Mouse (Mus musculus) bone marrow macrophage, adult 2 months (primary cell): ENCODE measurements at regions not wholly inside any gene's neighbourhood (a gene's known extent, or its start where the extent isn't known, plus 50 kb on each side); places are given as distances from the start of the nearest gene placed in this dataset.

Experiments used
- H3K27ac ChIP-seq: 2 replicates; pipeline ENCODE4 v1.5.1; 2012; ENCODE audit warnings: low read depth, low read length; ENCODE audit not compliant: insufficient read depth
- H3K4me1 ChIP-seq: 2 replicates; pipeline ENCODE4 v1.6.1; 2012; ENCODE audit warnings: low read length; ENCODE audit not compliant: control insufficient read depth, insufficient read depth
- H3K4me3 ChIP-seq: 2 replicates; pipeline ENCODE4 v1.5.1; 2012; ENCODE audit warnings: mild to moderate bottlenecking, low read length, moderate library complexity; ENCODE audit not compliant: insufficient read depth
- CTCF ChIP-seq: IDR thresholded peaks from 2 replicates; pipeline ENCODE4 v1.5.1; 2012; ENCODE audit warnings: low read depth, mild to moderate bottlenecking, low read length, moderate library complexity
- POLR2A ChIP-seq: IDR thresholded peaks from 2 replicates; pipeline ENCODE4 v1.6.1; 2012; ENCODE audit warnings: mild to moderate bottlenecking, low read depth, low read length, borderline replicate concordance

DNA sequence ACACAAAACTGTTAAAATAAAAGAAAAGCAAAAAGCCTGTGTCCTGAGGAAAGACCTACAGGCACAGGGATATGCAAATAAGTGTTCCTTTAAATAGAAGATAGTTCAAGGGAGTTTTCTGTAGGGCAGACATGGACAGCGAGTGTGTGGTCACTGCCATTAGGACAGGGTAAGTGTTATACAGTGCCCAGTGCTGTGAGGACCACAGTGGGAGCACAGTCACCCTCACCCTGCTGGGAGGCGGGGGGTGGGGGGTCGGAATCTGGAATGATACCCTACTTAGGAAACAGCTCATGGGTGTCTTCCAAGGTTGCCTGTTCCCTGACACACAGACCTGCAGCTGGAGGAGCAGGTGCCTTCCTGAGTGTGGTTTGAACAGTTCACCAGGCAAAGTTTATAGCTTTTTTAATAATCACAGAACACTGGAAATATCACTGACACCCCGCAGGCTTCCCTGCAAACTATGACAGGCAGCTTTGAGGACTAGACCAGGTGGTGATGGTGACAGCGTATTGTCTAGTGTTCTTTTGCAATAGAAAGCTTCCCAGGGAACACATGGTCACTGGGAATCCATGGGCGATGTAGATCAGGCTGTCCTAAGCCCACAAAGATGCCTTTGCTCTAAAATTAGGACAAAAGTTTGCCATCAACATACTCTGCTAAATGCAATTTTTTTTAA lies 134.5 kb upstream of the Gm5148 start:
- TF ChIP-seq POLR2A = no peak
- no peak for TF ChIP-seq CTCF
- no peak overlapping the region for H3K27ac ChIP-seq

GRCm38 (mm10) chr3:37846191-37847003 lies 122.1 kb upstream of the Gm5148 start:
- Histone ChIP-seq H3K27ac (no peak overlapping the region), H3K4me3 (no peak overlapping the region), H3K4me1 (no peaks in the 10 kb centered on the region)
- TF ChIP-seq POLR2A = no peak
- no peak for TF ChIP-seq CTCF

More for the DNA sequence above, 134.5 kb upstream of the Gm5148 start:
- Histone ChIP-seq H3K4me3 (no peak overlapping the region), H3K4me1 (no peaks in the 10 kb centered on the region)

GRCm38 (mm10) chr3:37845313-37846023 lies 121.2 kb upstream of the Gm5148 start:
- H3K27ac ChIP-seq = no peak overlapping the region
- no peak for TF ChIP-seq CTCF
- TF ChIP-seq POLR2A = no peak
- H3K4me1 ChIP-seq = no peaks in the 10 kb centered on the region
- H3K4me3 ChIP-seq = no peak overlapping the region

DNA sequence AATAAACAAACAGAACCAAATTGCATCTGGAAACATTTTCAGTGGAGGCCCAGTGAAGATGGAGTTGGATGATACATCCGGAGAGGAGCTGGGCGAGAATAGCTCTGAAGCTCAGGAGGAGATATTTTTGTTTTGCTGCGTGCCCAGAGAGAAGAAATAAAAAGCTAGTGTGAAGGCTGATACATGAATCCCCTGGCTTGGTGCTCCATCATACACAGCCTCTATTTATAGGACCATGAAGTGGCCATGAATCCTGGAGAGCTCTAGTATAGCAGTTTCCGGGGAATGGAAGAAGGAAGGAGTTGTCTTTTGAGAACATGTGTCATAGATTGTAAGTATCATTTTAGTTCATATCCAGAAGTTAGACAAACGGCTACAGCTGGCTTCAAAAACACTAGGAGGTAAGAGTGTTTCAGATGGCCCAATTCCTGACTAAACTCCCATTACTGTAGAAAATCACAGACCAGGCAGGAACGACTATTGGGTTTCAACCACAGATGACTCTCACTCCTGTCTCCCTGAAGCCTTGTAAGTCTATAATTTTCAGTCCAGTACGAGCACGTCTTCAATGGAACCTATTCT lies 120.5 kb upstream of the Gm5148 start:
- Histone ChIP-seq H3K4me3 (no peak overlapping the region), H3K4me1 (no peaks in the 10 kb centered on the region), H3K27ac (no peak overlapping the region)
- TF ChIP-seq CTCF (no peak), POLR2A (no peak)

DNA sequence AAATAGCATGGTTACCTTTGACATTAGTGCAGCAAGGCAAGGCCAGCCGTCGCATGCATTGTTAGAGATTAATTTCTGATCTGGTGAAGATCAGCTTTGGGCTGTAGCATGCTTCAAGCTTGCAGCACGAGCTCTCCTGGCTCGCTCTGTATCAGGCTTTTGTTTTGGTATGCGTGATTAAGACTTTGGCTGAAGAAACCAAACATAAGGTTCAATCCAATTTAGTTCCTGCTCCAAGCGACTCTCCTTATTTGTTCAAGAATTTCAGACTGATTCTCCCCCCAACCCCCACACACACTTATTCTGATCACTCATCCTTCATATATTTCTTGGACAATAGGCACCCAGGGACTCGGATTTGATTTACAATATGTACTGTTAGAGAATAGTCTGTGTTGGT lies 118.0 kb upstream of the Gm5148 start:
- Histone ChIP-seq H3K4me3 (no peak overlapping the region), H3K27ac (no peak overlapping the region), H3K4me1 (no peaks in the 10 kb centered on the region)
- TF ChIP-seq POLR2A (no peak), CTCF (no peak)

GRCm38 (mm10) chr3:37838896-37839295 lies 114.6 kb upstream of the Gm5148 start:
- Histone ChIP-seq H3K4me3 (no peak overlapping the region), H3K27ac (no peak overlapping the region), H3K4me1 (no peaks in the 10 kb centered on the region)
- TF ChIP-seq POLR2A = no peak
- TF ChIP-seq CTCF = no peak

DNA sequence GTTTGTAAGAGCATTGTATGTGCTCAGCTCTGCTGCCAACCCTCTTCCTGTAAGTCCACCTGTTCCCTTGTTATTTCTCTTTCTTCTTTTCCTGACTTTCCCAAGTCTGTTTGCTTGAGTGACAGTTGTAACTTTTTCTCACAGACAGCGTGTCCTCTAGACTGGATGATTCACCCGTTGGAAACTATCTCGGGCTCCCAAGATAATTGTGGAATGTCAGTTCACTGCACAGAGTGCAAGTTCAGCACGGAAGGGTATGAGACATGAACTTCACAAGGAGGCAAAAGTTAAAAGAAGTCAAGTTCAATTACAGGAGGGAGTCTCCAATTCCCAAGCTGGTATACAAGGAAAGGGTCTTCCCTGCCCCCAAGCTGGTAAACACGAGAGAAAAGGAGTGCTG lies 112.5 kb upstream of the Gm5148 start:
- Histone ChIP-seq H3K4me3 (no peak overlapping the region), H3K4me1 (no peaks in the 10 kb centered on the region), H3K27ac (no peak overlapping the region)
- no peak for TF ChIP-seq CTCF
- TF ChIP-seq POLR2A = no peak

DNA sequence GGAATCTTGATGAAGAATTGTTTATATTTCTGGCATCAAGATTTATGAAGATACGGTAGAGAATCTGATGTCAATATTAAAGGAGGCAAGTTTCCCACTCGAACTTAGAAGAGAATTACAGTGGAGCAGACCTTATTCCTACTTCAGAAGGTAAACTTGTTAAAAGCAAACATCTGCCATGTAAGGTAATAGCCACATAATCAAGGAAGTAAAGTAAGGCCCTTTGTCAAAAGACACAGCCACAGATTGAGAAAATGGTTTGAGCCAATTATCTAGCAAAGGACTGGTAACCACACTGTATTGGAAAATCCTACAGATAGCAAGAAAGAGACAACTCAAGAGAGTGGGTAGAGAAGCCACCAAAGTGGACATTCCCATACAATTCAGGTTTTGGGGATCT lies 111.4 kb upstream of the Gm5148 start:
- Histone ChIP-seq H3K4me3 (no peak overlapping the region), H3K4me1 (no peaks in the 10 kb centered on the region), H3K27ac (no peak overlapping the region)
- TF ChIP-seq CTCF (no peak), POLR2A (no peak)

DNA sequence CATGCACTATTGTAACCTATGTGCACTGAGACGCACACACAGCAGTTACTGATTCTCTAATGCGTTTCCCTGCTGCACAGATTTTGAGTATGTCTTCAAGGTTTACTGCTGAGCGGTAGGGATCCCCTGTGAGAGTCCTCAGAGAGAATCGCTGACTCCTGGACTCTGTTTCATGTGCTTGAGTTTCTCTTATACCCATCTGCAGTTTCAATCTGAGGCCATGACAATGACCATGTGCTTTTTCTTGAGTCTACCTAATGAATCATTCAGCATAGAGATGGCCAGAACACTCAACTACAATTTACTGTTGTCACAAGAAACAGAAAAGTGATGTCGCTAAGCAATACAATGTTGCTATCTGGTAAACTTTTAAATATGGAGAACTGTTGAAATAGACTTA lies 110.8 kb upstream of the Gm5148 start:
- Histone ChIP-seq H3K4me1 (no peaks in the 10 kb centered on the region), H3K4me3 (no peak overlapping the region), H3K27ac (no peak overlapping the region)
- no peak for TF ChIP-seq POLR2A
- TF ChIP-seq CTCF = no peak
